Mouse (Mus musculus): ENCODE measurements around the gene Slc30a9. TPM values are rescaled to one million over a fixed set of nuclear protein-coding genes. Genes with fewer than 3 reads are reported as not detected.
A peak's percentile ranks its signal among the peaks of the same experiment; 100 is the strongest.

The Slc30a9 gene
- polyA plus RNA-seq, 1 experiment, result 29.9 TPM

GRCm38 (mm10) chr5:67297026-67297813 is 9.5 kb upstream of the Slc30a9 start:
- TF ChIP-seq POLR2A (IDR thresholded peaks at IDR 0.05; ENCODE audit: control insufficient read depth, extremely low read depth, insufficient read depth, low read length, poor library complexity) (no peak), CTCF (IDR thresholded peaks at IDR 0.05; ENCODE audit: borderline replicate concordance, control insufficient read depth, extremely low read depth, insufficient read depth, low read length, poor library complexity) (no peak)
- H3K27ac ChIP-seq (ENCODE audit: control insufficient read depth, insufficient read depth, low read length), result no peak overlapping the region

GRCm38 (mm10) chr5:67299847-67300412 is 6.8 kb upstream of the Slc30a9 start:
- peaks cover 8% of the 10 kb centered on the region for H3K4me1 ChIP-seq (replicated peaks; ENCODE audit: control insufficient read depth, insufficient read depth, low read length)
- H3K27me3 ChIP-seq (ENCODE audit: control insufficient read depth, insufficient read depth, low read length), result no peaks in the 10 kb centered on the region
- WGBS, result 7% methylated on average over 6 of the region's 6 CpGs
- no peak overlapping the region for H3K27ac ChIP-seq (ENCODE audit: control insufficient read depth, insufficient read depth, low read length)
- peak; percentile 5 for DNase-seq
- no peak for TF ChIP-seq POLR2A (IDR thresholded peaks at IDR 0.05; ENCODE audit: control insufficient read depth, extremely low read depth, insufficient read depth, low read length, poor library complexity)
- TF ChIP-seq CTCF (IDR thresholded peaks at IDR 0.05; ENCODE audit: borderline replicate concordance, control insufficient read depth, extremely low read depth, insufficient read depth, low read length, poor library complexity), result no peak
- H3K36me3 ChIP-seq (ENCODE audit: control insufficient read depth, insufficient read depth, low read length), result no peaks in the 10 kb centered on the region
- no peak overlapping the region for H3K4me3 ChIP-seq (ENCODE audit: control insufficient read depth, insufficient read depth, low read length)

More at GRCm38 (mm10) chr5:67297026-67297813, 9.5 kb upstream of the Slc30a9 start:
- H3K4me1 ChIP-seq (replicated peaks; ENCODE audit: control insufficient read depth, insufficient read depth, low read length), result peaks cover 8% of the 10 kb centered on the region
- DNase-seq, result no peak
- no peaks in the 10 kb centered on the region for H3K27me3 ChIP-seq (ENCODE audit: control insufficient read depth, insufficient read depth, low read length)
- H3K36me3 ChIP-seq (ENCODE audit: control insufficient read depth, insufficient read depth, low read length), result no peaks in the 10 kb centered on the region
- WGBS, result 93% methylated on average over 5 of the region's 5 CpGs
- no peak overlapping the region for H3K4me3 ChIP-seq (ENCODE audit: control insufficient read depth, insufficient read depth, low read length)

GRCm38 (mm10) chr5:67300926-67301597 is 5.7 kb upstream of the Slc30a9 start:
- H3K4me3 ChIP-seq (ENCODE audit: control insufficient read depth, insufficient read depth, low read length), result no peak overlapping the region
- DNase-seq, result no peak
- TF ChIP-seq POLR2A (IDR thresholded peaks at IDR 0.05; ENCODE audit: control insufficient read depth, extremely low read depth, insufficient read depth, low read length, poor library complexity), result no peak
- TF ChIP-seq CTCF (IDR thresholded peaks at IDR 0.05; ENCODE audit: borderline replicate concordance, control insufficient read depth, extremely low read depth, insufficient read depth, low read length, poor library complexity), result no peak
- WGBS, result 99% methylated on average over 8 of the region's 8 CpGs
- no peaks in the 10 kb centered on the region for H3K36me3 ChIP-seq (ENCODE audit: control insufficient read depth, insufficient read depth, low read length)
- no peaks in the 10 kb centered on the region for H3K27me3 ChIP-seq (ENCODE audit: control insufficient read depth, insufficient read depth, low read length)
- peaks cover 8% of the 10 kb centered on the region for H3K4me1 ChIP-seq (replicated peaks; ENCODE audit: control insufficient read depth, insufficient read depth, low read length)
- H3K27ac ChIP-seq (ENCODE audit: control insufficient read depth, insufficient read depth, low read length), result no peak overlapping the region

GRCm38 (mm10) chr5:67301722-67302331 is 4.9 kb upstream of the Slc30a9 start:
- H3K36me3 ChIP-seq (ENCODE audit: control insufficient read depth, insufficient read depth, low read length), result no peaks in the 10 kb centered on the region
- H3K4me1 ChIP-seq (replicated peaks; ENCODE audit: control insufficient read depth, insufficient read depth, low read length), result peaks cover 8% of the 10 kb centered on the region
- 68% methylated on average over 5 of the region's 8 CpGs for WGBS
- H3K27me3 ChIP-seq (ENCODE audit: control insufficient read depth, insufficient read depth, low read length), result no peaks in the 10 kb centered on the region
- no peak overlapping the region for H3K4me3 ChIP-seq (ENCODE audit: control insufficient read depth, insufficient read depth, low read length)
- H3K27ac ChIP-seq (ENCODE audit: control insufficient read depth, insufficient read depth, low read length), result no peak overlapping the region
- TF ChIP-seq CTCF (IDR thresholded peaks at IDR 0.05; ENCODE audit: borderline replicate concordance, control insufficient read depth, extremely low read depth, insufficient read depth, low read length, poor library complexity), result no peak
- no peak for TF ChIP-seq POLR2A (IDR thresholded peaks at IDR 0.05; ENCODE audit: control insufficient read depth, extremely low read depth, insufficient read depth, low read length, poor library complexity)
- no peak for DNase-seq

GRCm38 (mm10) chr5:67303816-67304215 is 2.9 kb upstream of the Slc30a9 start:
- Histone ChIP-seq H3K27me3 (ENCODE audit: control insufficient read depth, insufficient read depth, low read length) (no peaks in the 10 kb centered on the region), H3K4me3 (ENCODE audit: control insufficient read depth, insufficient read depth, low read length) (no peak overlapping the region), H3K4me1 (replicated peaks; ENCODE audit: control insufficient read depth, insufficient read depth, low read length) (peaks cover 13% of the 10 kb centered on the region), H3K27ac (ENCODE audit: control insufficient read depth, insufficient read depth, low read length) (no peak overlapping the region), H3K36me3 (ENCODE audit: control insufficient read depth, insufficient read depth, low read length) (no peaks in the 10 kb centered on the region)
- no peak for TF ChIP-seq CTCF (IDR thresholded peaks at IDR 0.05; ENCODE audit: borderline replicate concordance, control insufficient read depth, extremely low read depth, insufficient read depth, low read length, poor library complexity)
- TF ChIP-seq POLR2A (IDR thresholded peaks at IDR 0.05; ENCODE audit: control insufficient read depth, extremely low read depth, insufficient read depth, low read length, poor library complexity), result no peak
- DNase-seq, result no peak
- 100% methylated on average over 1 of the region's 1 CpGs for WGBS

- no peak for DNase-seq
- 44% methylated on average over 13 of the region's 13 CpGs for WGBS
- peaks cover 5% of the 10 kb centered on the region for H3K4me1 ChIP-seq (replicated peaks; ENCODE audit: control insufficient read depth, insufficient read depth, low read length)
These were observed 986 bp downstream of the Slc30a9 start for GRCm38 (mm10) chr5:67307659-67308222.

More at GRCm38 (mm10) chr5:67307659-67308222, 986 bp downstream of the Slc30a9 start:
- no peak overlapping the region for H3K27ac ChIP-seq (ENCODE audit: control insufficient read depth, insufficient read depth, low read length)
- no peaks in the 10 kb centered on the region for H3K27me3 ChIP-seq (ENCODE audit: control insufficient read depth, insufficient read depth, low read length)
- H3K36me3 ChIP-seq (ENCODE audit: control insufficient read depth, insufficient read depth, low read length), result no peaks in the 10 kb centered on the region
- TF ChIP-seq POLR2A (IDR thresholded peaks at IDR 0.05; ENCODE audit: control insufficient read depth, extremely low read depth, insufficient read depth, low read length, poor library complexity) (no peak), CTCF (IDR thresholded peaks at IDR 0.05; ENCODE audit: borderline replicate concordance, control insufficient read depth, extremely low read depth, insufficient read depth, low read length, poor library complexity) (no peak)
- H3K4me3 ChIP-seq (ENCODE audit: control insufficient read depth, insufficient read depth, low read length), result peak overlapping the region; percentile 78; the same call in 1 of the 2 replicates

Data from thymus, adult 2 months (tissue).